Mouse (Mus musculus) thymus, postnatal 14 days (tissue): ENCODE measurements around the gene Fras1.

ENCODE experiments used
- DNase-seq: peaks from one replicate; pipeline ENCODE4 v3.0.0; 2021

Gene Fras1

DNA sequence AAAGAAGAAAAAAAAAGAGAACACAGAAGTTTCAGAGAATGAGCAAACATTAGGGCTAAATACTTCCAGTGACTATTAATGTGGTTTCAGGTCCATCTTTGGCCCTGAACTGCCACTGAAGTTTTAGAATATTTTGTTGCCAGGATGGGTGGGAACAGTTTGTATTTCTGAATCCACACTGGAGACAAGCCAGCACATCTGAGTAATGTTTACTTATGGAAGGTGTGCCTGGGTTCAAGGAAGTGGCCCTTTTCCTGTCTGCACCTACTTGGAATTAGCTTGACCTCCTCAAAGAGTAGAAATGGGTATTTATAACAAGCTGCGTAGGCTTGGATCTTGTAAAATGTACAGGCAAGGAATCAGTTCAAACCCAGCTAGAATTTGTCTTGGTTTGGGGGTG lies 422.0 kb downstream of the Fras1 start:
- DNase-seq, result no peak

DNA sequence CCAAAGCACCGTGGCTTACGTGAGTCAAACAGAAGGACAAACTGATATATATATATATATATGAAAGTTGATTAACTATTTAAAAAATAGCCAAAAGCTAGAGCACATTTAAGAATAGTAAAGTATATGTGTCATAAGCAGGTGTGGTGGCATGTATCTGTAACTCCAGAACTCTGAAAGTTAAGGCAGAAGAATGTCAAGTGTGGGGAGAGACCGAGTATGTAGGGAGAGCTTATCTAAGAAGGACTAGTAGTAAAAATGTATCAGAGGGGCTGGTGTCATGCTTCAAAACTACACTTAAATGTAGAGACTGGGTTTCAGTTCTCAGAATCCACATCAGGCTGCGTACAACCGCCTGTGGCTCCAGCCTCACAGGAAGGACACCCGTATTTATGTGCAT lies 423.7 kb downstream of the Fras1 start:
- no peak for DNase-seq

DNA sequence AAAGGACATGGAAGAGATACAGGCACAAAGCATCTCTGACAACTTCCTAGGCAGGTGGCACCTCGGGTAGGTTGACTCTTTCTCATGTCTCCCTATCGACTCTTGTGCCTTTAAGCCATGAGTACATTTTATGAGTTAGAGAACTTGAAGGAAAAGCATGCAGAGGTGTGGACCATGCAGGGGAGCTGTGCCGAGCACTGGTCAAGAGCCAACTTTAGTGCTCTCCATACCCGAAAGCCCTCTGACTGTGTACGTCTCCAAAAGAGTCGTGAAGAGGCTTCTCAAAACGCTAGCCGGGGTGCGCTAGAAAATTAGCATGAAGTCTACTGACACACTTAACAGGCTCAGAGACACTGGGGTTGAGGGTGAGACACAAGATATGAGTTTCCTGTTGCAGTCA lies 425.4 kb downstream of the Fras1 start:
- DNase-seq, result no peak

DNA sequence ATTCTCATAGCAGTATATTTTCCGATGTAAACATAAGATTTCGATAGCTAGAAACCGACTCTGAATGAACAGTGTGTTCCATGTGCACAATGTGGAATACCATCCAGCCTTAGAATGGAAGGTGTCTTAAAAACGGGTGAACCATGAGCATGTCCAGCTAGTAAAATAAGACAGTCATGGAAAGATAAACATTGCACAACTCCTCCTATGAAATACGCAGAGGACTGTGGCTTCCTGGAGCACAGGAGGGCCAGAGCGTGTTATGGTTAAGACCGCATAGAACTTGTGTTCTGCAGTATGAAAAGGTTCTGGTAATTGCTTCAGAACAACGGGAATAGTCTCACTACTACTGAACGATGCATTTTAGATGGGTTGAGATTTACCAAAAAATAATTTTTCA lies 426.2 kb downstream of the Fras1 start:
- no peak for DNase-seq

DNA sequence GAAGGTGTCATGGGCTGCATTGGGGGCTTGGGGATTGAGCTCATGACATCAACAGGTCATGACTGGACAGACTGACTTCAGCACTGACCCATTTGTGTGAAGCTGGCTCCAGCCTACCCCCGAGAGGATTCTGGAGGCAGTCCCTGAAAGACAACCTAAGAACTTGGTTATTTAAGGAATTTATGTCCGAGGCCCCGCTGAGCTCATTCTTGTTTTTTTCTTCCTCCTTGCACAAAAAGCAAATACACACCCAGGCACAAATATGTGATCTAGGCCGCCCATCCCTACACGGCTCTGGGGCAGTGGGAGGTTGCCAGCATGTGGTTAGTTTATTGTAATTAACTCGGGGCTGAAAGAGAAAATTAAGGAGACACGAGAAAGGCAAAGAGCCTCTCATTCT lies 428.4 kb downstream of the Fras1 start:
- no peak for DNase-seq

DNA sequence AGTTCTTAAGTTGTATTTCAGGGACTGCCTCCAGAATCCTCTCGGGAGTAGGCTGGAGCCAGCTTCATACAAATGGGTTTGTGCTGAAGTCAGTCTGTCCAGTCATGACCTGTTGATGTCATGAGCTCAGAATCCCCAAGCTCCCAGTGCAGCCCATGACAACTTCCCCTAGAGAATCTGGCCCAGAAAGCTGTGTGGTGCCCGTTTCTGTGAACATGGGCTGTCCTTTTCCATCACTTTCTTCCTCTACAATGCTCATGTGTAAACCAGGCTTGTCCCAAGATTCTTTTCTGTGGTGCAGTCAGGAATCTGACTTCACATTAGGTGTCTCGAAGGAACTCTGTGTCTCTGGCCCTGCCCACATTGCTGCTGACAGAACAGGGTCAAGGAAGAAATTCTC lies 429.3 kb downstream of the Fras1 start:
- DNase-seq, result no peak

DNA sequence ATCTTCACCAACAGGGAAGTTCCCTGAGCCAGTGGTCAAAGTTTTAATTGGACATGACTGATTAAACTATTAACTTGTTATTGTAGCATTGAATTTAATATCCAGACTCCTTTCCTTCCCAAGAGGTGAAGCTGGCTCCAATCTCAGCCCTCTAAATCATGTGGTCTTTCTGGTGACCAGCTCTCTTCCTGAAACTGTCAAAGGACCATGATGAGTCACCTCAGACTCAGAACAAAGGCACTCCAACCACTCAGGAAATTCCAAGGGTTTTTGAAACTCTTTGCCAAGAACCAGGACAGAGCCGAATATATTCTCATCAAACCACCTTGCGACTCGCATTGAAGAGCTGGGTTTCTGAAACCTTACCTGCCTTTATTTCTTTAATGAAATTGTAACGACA lies 430.5 kb downstream of the Fras1 start:
- DNase-seq, result no peak

DNA sequence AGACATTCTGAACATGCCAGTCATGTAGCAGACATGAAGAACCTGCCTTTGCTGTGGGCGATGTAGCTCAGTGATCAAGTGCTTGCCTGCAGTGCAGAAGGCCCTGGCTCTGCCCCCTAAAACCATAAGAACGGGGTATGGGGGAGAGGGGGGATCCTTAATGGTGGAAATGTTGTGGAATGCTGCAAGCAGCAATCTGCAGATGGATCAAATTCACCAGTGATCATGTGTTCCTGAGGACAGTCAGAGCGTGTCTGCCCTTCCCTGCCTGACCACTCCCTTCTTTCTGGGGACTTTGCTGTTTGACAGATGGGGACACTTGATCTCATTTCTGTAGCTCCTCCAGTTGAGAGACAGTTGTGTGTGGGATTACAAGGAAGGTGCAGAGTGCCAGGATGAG lies 431.1 kb downstream of the Fras1 start:
- no peak for DNase-seq

DNA sequence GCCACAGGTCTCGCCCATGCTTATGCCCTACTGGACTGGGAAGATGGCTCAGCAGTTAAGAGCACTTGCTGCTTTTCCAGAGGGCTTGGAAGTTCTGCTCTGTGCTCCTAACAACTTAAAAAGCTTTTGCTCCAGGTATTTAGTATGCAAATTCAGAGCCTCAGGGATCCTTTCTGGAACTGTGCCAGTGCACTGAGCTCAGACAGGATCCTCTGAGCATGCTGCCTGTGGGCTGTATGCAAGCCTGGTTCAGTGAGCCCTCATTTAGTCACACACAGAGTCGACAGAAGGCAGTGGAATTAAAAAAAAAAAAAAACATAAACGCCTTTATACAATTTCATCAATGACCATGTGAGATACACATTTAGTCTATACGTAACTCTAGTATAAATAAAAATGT lies 436.9 kb downstream of the Fras1 start:
- no peak for DNase-seq

DNA sequence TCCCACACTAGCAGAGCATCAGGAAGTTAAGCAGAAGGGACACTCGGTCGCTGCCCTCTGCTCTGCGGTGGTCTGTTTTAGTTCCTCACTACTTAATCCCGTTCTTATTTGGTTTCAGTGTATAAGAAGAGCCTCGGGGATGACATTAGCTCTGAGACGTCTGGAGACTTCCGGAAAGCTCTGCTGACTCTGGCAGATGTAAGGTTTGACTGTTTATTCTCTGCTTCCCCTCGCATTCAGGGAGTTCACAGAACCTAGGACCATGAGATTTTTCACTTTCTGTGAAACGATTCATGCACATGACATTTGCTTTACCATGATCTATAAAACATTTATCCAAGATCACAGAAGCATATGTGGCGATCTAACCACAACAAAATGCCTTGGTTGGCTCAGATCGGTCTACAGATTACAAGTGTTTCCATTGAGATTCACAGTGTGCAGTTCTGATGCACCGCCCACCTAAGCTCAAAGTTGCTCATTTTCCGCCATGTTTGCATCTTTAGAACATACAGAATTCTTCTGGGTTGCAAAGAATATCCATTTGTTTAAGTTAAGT lies 451.1 kb downstream of the Fras1 start:
- no peak for DNase-seq

DNA sequence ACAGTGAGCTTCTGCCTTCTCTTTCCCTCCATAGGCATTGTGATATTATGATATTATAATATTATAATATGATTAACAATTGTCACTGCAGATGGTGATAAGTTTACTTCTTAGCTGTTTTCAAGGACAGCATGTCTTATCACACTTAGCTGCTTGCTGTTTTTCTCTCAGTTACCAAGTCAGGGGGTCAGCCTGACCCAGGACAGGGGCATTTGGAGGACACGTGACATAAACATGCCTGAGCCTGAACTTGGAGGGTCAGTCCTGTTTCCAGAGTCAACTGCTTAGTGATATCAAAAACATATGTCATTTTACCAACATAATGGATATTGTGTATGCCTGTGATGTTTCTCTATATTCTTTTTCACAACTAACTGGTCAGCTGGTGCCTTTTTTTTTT lies 453.4 kb downstream of the Fras1 start:
- DNase-seq, result no peak
